Mouse (Mus musculus) hindbrain, embryonic 13.5 days (tissue): Measurements from ENCODE around the gene Camk2g. TPM values are rescaled to one million over a fixed set of nuclear protein-coding genes. Genes with fewer than 3 reads are reported as not detected.

ENCODE experiments used
- ATAC-seq: fragments of 200-750 bp; cut with Nextera tagmentation; 2 replicates; pipeline ENCODE4 v1.8.0; 2017; ENCODE audit warnings: moderate TSS enrichment; ENCODE audit not compliant: low FRiP score
- H3K27ac ChIP-seq: fragments of 300-500 bp; sonication (generic); 2 replicates; pipeline ENCODE4 v1.5.1; 2015; ENCODE audit warnings: inconsistent platforms, mild to moderate bottlenecking, moderate library complexity
- H3K27me3 ChIP-seq: fragments of 300-500 bp; sonication (generic); 2 replicates; pipeline ENCODE4 v1.6.1; 2015; ENCODE audit warnings: mild to moderate bottlenecking, inconsistent platforms
- H3K36me3 ChIP-seq: fragments of 300-500 bp; sonication (generic); 2 replicates; pipeline ENCODE4 v1.6.1; 2015; ENCODE audit warnings: mild to moderate bottlenecking, inconsistent platforms
- H3K4me1 ChIP-seq: fragments of 300-500 bp; sonication (generic); replicated peaks from 2 replicates; pipeline ENCODE4 v1.6.1; 2015; ENCODE audit warnings: inconsistent platforms
- H3K4me2 ChIP-seq: fragments of 300-500 bp; sonication (generic); 2 replicates; pipeline ENCODE4 v1.6.1; 2015; ENCODE audit warnings: inconsistent platforms, mild to moderate bottlenecking, moderate library complexity
- H3K4me3 ChIP-seq: fragments of 300-500 bp; sonication (generic); 2 replicates; pipeline ENCODE4 v1.5.1; 2015; ENCODE audit warnings: mild to moderate bottlenecking, inconsistent platforms
- H3K9ac ChIP-seq: fragments of 300-500 bp; sonication (generic); 2 replicates; pipeline ENCODE4 v1.6.1; 2015; ENCODE audit warnings: mild to moderate bottlenecking, inconsistent platforms
- H3K9me3 ChIP-seq: fragments of 300-500 bp; sonication (generic); 2 replicates; pipeline ENCODE4 v1.6.1; 2016; ENCODE audit warnings: inconsistent platforms
- WGBS: fragments of 180-500 bp; shearing (Covaris S2); methylation state at CpG from one replicate; pipeline ENCODE4 v1.1.7; 2015; 5-methylcytosine and 5-hydroxymethylcytosine counted together
- polyA plus RNA-seq: library from polyadenylated mRNA; unstranded; fragments of >200 nt; fragmentation: Nextera tagmentation; extraction: Ambion mirVana; gene quantifications from 2 replicates; pipeline ENCODE4 v1.2.1, GENCODE M21; 2015

Gene Camk2g
- polyA plus RNA-seq, 1 experiment from 2014 or later, result 116 TPM

DNA sequence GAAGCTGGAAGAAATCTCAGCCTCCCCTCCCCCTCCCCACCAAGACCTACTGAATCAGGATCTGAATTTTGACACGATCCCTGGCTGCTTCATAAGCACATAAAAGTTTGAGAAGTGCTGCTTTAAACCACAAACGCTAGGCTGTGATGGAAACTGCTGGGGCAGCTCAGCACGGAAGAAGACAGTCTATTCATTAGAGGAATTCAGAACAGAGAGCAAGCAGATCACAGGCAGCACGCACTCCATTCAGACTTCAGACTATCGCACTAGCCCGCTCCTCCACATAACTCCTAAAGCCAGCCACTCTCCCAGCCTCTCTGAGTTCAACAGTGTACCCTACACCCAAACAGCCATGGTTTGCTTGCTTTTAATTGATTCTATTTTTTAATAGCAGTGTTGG is 18.2 kb downstream of the Camk2g start:
- no peak overlapping the region for H3K4me2 ChIP-seq
- H3K27ac ChIP-seq, result no peak overlapping the region
- H3K4me1 ChIP-seq, result peaks cover 32% of the 10 kb centered on the region
- peaks cover 28% of the 10 kb centered on the region for H3K36me3 ChIP-seq
- no peak overlapping the region for H3K4me3 ChIP-seq
- no peaks in the 10 kb centered on the region for H3K9me3 ChIP-seq
- ATAC-seq, result no peak
- no peak overlapping the region for H3K9ac ChIP-seq
- 22% methylated on average over 6 of the region's 6 CpGs for WGBS
- no peaks in the 10 kb centered on the region for H3K27me3 ChIP-seq

DNA sequence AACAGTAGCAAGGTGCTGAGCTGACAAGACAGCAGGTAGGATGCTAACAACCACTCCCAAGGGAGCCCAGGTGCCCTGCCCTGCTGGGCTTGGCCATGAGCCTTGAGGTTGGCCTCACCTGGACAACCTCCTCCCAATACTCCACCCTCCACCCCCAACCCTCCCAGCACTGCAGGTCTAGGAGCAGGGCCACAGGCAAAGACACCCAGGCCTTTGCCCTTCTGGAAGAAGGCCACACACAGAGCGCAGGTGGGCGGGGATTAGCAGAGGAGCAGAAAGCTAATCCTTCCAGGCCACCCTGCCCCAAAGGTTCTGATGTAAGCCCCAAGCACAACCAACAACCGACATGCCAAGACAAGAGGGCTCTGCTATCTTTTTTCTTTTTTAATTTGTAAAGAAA is 20.5 kb downstream of the Camk2g start:
- H3K4me3 ChIP-seq, result no peak overlapping the region
- H3K27me3 ChIP-seq, result no peaks in the 10 kb centered on the region
- no peaks in the 10 kb centered on the region for H3K9me3 ChIP-seq
- H3K4me2 ChIP-seq, result no peak overlapping the region
- peaks cover 32% of the 10 kb centered on the region for H3K4me1 ChIP-seq
- 67% methylated on average over 3 of the region's 3 CpGs for whole genome bisulfite sequencing
- ATAC-seq, result no peak
- H3K9ac ChIP-seq, result no peak overlapping the region
- H3K27ac ChIP-seq, result no peak overlapping the region
- H3K36me3 ChIP-seq, result peaks cover 35% of the 10 kb centered on the region

DNA sequence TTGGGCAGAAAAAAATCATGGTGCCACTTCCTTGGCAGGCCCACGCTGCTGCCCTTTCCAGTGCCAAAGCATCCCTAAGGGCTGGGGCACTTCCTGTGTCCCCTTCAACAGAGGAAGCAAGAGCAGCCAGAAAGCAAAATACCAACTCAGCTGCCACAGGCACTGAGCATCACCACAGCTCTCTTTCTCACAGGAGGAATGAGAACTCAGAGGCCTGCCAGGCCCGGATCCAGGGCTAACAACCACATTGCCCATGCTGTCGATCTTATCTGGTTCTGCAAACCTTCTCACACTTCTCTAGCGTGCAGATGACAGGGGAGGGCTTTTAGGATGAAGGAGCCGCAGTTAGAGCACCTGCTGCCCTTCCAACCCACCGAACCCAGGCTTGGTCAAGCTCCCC is 21.1 kb downstream of the Camk2g start:
- Histone ChIP-seq H3K9ac (no peak overlapping the region), H3K9me3 (no peaks in the 10 kb centered on the region), H3K4me3 (no peak overlapping the region), H3K27ac (no peak overlapping the region), H3K4me1 (peaks cover 32% of the 10 kb centered on the region), H3K27me3 (no peaks in the 10 kb centered on the region), H3K36me3 (peaks cover 35% of the 10 kb centered on the region), H3K4me2 (no peak overlapping the region)
- 90% methylated on average over 6 of the region's 6 CpGs for WGBS
- ATAC-seq, result no peak

DNA sequence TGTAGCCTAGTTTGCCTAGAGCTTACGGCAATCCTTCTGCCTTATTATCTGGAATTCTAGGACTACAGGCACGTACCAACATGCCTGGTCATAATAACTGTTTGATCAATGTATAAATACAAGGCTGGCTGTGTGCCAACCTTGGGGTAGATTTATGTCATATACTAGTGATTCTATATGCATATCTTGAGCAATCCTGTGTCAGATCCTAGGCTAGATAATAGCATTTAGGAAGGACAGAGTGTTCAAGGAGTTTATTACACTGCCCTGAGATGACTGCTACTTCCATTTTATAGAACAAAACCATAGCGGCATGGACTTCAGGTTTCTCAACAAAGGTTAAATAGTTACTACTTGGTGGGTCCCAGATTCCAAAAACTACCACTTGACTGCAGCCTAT is 21.9 kb downstream of the Camk2g start:
- Histone ChIP-seq H3K27me3 (no peaks in the 10 kb centered on the region), H3K9me3 (no peaks in the 10 kb centered on the region), H3K9ac (no peak overlapping the region), H3K4me3 (no peak overlapping the region), H3K4me2 (no peak overlapping the region), H3K4me1 (peaks cover 32% of the 10 kb centered on the region), H3K27ac (no peak overlapping the region), H3K36me3 (peaks cover 27% of the 10 kb centered on the region)
- WGBS, result 93% methylated on average over 3 of the region's 3 CpGs
- ATAC-seq, result no peak

- peaks cover 14% of the 10 kb centered on the region; the same call in 1 of the 2 replicates for H3K4me1 ChIP-seq
- WGBS, result 78% methylated on average over 5 of the region's 5 CpGs
Observed at GRCm38 (mm10) chr14:20768581-20768980, 25.3 kb downstream of the Camk2g start.

DNA sequence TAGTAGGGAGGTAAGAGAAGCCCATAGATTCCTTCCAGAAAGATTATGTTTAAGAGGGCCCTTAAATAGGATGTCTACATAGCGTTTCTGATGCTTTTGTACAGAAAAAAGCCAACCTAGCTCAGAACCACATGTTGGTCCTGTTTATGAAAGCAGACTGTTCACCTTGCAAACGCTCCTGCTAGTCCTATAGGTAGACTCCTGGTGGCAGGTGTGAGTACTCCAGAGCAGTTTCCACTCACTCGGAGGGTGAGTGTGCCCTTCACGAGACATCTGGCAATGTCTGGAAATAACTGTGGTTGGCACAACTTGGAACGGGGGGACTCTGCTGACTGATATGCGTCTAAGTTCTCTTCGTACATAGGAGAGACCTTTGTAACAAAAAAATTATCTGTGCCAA is 26.0 kb downstream of the Camk2g start:
- ATAC-seq, result no peak
- no peak overlapping the region for H3K9ac ChIP-seq
- H3K4me1 ChIP-seq, result peaks cover 10% of the 10 kb centered on the region; the same call in 1 of the 2 replicates
- 96% methylated on average over 7 of the region's 7 CpGs for WGBS
- H3K27ac ChIP-seq, result no peak overlapping the region
- H3K36me3 ChIP-seq, result peaks cover 54% of the 10 kb centered on the region
- H3K4me2 ChIP-seq, result no peak overlapping the region
- no peaks in the 10 kb centered on the region for H3K27me3 ChIP-seq
- no peak overlapping the region for H3K4me3 ChIP-seq
- H3K9me3 ChIP-seq, result no peaks in the 10 kb centered on the region

More at GRCm38 (mm10) chr14:20768581-20768980, 25.3 kb downstream of the Camk2g start:
- Histone ChIP-seq H3K4me2 (no peak overlapping the region), H3K27ac (no peak overlapping the region), H3K9ac (no peak overlapping the region), H3K27me3 (no peaks in the 10 kb centered on the region), H3K36me3 (peaks cover 47% of the 10 kb centered on the region), H3K4me3 (no peak overlapping the region), H3K9me3 (no peaks in the 10 kb centered on the region)
- ATAC-seq, result no peak

DNA sequence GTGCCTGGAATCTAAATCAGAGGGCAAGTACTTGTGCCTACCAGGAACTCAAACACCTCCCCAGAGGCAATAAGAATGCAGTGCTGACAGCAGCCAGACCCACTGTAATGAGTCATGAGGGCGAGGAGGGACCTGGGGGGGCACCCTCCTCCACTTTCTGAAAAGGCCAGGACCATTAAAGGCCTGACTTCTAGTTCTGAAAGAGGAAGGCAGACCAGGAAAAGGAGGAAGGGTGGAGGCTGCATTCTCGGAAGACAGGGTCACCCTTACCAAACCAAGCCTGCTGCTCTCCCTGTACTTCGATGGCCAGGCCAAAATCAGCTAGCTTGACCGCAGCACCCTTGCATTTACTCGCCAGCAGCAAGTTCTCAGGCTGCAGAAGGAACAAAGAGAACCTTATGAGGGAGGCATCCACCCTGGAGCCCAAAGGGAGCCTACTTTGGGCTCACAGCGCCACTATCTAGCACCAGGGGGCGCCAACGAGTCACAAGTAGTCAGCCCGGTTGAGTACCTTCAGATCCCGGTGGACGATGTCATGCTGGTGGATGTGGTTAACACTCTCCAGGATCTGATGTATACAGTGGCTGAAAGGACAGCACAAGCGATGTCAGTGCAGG is 28.1 kb downstream of the Camk2g start:
- H3K4me3 ChIP-seq, result no peak overlapping the region
- peaks cover 69% of the 10 kb centered on the region for H3K36me3 ChIP-seq
- H3K9ac ChIP-seq, result no peak overlapping the region
- WGBS, result 28% methylated on average over 12 of the region's 12 CpGs
- H3K27ac ChIP-seq, result 0 out of 2 replicates have a peak overlapping the region, but pooled peaks have one; percentile 12
- H3K27me3 ChIP-seq, result no peaks in the 10 kb centered on the region
- H3K4me2 ChIP-seq, result no peak overlapping the region
- ATAC-seq, result peak; percentile 80
- peaks cover 6% of the 10 kb centered on the region; the same call in 1 of the 2 replicates for H3K4me1 ChIP-seq
- no peaks in the 10 kb centered on the region for H3K9me3 ChIP-seq

DNA sequence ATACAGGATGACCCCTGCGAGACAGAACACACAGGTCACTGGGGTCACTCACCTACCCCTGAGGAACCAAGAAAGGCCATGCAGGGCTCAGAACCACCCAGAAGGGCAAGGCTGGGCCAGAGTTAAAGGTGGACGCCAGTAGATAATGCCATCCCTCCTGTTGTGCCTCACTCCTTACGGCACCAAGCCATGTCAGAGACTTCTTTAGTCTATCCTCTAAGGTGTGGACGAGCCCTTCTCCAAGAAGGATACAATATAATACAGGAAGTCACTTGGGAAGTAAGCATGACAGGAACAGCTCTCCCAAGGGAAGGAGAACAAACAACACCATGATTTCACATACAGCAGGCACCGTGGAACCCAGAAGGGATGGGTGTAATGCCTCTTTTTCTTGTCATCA is 28.9 kb downstream of the Camk2g start:
- WGBS, result 89% methylated on average over 5 of the region's 5 CpGs
- H3K4me1 ChIP-seq, result peaks cover 6% of the 10 kb centered on the region; the same call in 1 of the 2 replicates
- no peak overlapping the region for H3K4me2 ChIP-seq
- H3K27me3 ChIP-seq, result no peaks in the 10 kb centered on the region
- no peak overlapping the region for H3K9ac ChIP-seq
- H3K4me3 ChIP-seq, result no peak overlapping the region
- ATAC-seq, result no peak
- H3K36me3 ChIP-seq, result peaks cover 70% of the 10 kb centered on the region
- no peak overlapping the region for H3K27ac ChIP-seq
- no peaks in the 10 kb centered on the region for H3K9me3 ChIP-seq

- no peak overlapping the region for H3K4me2 ChIP-seq
- H3K9me3 ChIP-seq, result no peaks in the 10 kb centered on the region
- H3K4me3 ChIP-seq, result no peak overlapping the region
- WGBS, result 83% methylated on average over 8 of the region's 8 CpGs
- H3K36me3 ChIP-seq, result peaks cover 98% of the 10 kb centered on the region
- no peak overlapping the region for H3K9ac ChIP-seq
- no peaks in the 10 kb centered on the region for H3K4me1 ChIP-seq
- H3K27me3 ChIP-seq, result no peaks in the 10 kb centered on the region
- ATAC-seq, result no peak
- no peak overlapping the region for H3K27ac ChIP-seq
Observed at GRCm38 (mm10) chr14:20758768-20759435, 35.0 kb downstream of the Camk2g start.

DNA sequence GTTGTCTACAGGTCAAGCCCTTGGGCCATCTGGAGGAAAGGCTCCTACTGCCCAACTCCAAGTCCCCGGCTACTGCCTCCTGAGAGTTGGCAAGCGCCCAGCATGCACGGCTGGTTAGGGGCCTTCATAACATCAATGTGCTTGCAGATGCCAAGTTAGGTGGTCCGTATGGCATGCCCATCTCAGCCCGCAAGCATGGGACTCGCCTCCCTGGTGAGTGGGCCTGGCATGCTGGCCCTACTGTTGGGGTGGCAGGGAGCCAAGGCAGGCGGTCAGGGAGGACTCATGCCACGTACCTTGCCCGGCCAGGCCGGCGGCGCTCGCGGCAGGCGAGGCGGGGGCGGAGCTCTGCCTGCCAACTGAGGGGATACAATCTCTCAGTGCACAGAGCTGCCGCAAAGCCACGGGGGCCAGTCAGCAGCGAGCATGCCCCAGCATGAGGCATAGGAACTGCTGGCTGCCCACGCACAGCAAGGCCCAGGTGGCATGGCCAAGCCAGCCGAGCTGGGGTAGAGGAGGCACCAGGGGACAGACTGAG is 36.4 kb downstream of the Camk2g start:
- H3K4me1 ChIP-seq, result no peaks in the 10 kb centered on the region
- H3K36me3 ChIP-seq, result peaks cover 94% of the 10 kb centered on the region
- ATAC-seq, result no peak
- no peak overlapping the region for H3K4me2 ChIP-seq
- H3K27me3 ChIP-seq, result no peaks in the 10 kb centered on the region
- no peaks in the 10 kb centered on the region for H3K9me3 ChIP-seq
- no peak overlapping the region for H3K4me3 ChIP-seq
- 92% methylated on average over 22 of the region's 22 CpGs for WGBS
- no peak overlapping the region for H3K27ac ChIP-seq
- H3K9ac ChIP-seq, result no peak overlapping the region

DNA sequence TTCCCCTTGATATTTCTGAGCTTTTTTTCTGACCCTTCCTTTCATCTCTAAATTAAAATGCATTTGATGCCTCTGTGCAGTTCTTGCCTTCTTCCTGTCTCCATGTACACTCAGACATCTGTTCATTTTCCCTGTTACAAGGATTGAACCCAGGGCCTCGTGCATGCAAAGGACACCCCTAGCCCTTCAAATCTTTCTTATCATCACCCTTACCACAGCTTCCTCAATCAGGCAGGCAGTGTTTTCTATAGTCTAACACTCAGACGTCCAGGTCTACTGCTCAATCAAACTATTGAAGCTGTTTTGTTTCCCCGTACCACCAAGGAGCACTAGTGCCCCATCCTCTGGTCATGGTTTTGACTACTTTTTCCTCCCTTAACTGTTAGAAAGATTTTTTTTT is 40.1 kb downstream of the Camk2g start:
- ATAC-seq, result no peak
- H3K9me3 ChIP-seq, result no peaks in the 10 kb centered on the region
- H3K4me3 ChIP-seq, result no peak overlapping the region
- H3K36me3 ChIP-seq, result peaks cover 58% of the 10 kb centered on the region
- H3K4me1 ChIP-seq, result no peaks in the 10 kb centered on the region
- no peak overlapping the region for H3K9ac ChIP-seq
- no peak overlapping the region for H3K4me2 ChIP-seq
- 90% methylated on average over 3 of the region's 3 CpGs for WGBS
- H3K27me3 ChIP-seq, result no peaks in the 10 kb centered on the region
- H3K27ac ChIP-seq, result no peak overlapping the region

GRCm38 (mm10) chr14:20750503-20750902 is 43.4 kb downstream of the Camk2g start:
- 92% methylated on average over 5 of the region's 5 CpGs for WGBS
- no peaks in the 10 kb centered on the region for H3K9me3 ChIP-seq
- H3K27me3 ChIP-seq, result no peaks in the 10 kb centered on the region
- no peak overlapping the region for H3K4me3 ChIP-seq
- H3K9ac ChIP-seq, result no peak overlapping the region
- peaks cover 43% of the 10 kb centered on the region for H3K36me3 ChIP-seq
- no peak overlapping the region for H3K27ac ChIP-seq
- H3K4me1 ChIP-seq, result 0 out of 2 replicates have a peak, but pooled peaks cover 2% of the 10 kb centered on the region
- ATAC-seq, result no peak
- no peak overlapping the region for H3K4me2 ChIP-seq
